Mouse (Mus musculus): ENCODE data around the gene Tcf25.

DNA sequence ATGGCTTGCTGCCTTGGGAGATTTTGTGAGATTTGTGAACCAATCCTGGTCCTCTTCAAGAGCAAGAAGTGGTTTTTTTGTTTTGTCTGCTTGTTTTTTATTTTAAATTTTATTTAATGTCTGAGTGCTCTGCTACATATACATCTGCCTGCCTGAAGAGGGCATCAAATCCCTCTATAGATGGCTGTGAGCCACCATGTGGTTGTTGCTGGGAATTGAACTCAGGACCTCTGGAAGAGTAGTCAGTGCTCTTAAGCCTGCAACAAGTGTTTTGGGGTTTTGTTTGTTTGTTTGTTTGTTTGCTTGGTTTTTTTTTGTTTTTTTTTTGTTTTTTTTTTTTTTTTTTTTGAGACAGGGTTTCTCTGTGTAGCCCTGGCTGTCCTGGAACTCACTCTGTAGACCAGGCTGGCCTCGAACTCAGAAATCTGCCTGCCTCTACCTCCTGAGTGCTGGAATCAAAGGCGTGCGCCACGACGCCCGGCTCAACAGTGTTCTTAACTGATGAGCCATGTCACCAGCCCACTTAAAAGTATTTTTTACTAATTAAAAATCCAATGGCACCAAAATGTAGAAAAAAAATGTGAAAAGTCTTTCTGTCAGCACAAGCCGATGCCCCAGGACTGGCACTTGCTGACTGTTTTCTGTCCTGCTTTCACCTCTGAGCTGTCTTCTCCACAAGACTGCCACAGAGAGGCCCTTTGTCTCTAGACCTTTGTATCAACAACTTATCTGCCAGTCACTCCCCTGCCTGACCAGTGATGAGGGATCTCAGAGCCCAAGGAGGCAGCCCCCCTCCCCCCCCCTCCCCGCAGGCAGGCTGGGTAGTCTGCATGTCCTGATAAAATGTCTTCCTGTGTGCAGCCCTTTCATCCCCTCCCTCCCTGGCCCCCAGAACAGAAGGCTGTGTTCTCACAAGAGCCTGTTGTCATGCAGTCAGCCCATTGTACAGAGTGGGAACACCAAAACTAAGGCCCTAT, 42.7 kb downstream of the Tcf25 start:
- TF ChIP-seq CTCF (IDR thresholded peaks at IDR 0.05; ENCODE audit: control insufficient read depth, insufficient read depth, insufficient replicate concordance, low read depth, low read length): no peak
- TF ChIP-seq POLR2A (IDR thresholded peaks at IDR 0.05; ENCODE audit: control insufficient read depth, low read depth, low read length): no peak
